Mouse (Mus musculus) lung, postnatal 0 days (tissue): Measurements from ENCODE around the gene Speg. TPM values are rescaled to one million over a fixed set of nuclear protein-coding genes. Genes with fewer than 3 reads are reported as not detected.

Source experiments
- ATAC-seq: fragments of 200-750 bp; cut with Nextera tagmentation; 2 replicates; pipeline ENCODE4 v1.8.0; 2017; ENCODE audit warnings: moderate library complexity
- DNase-seq: peaks from one replicate; pipeline ENCODE4 v3.0.0-alpha.2; 2016; ENCODE audit warnings: low spot score
- H3K27ac ChIP-seq: fragments of 300-500 bp; sonication (generic); 2 replicates; pipeline ENCODE4 v1.5.1; 2014; ENCODE audit warnings: antibody characterized with exemption, mild to moderate bottlenecking, low read length, mixed read lengths
- H3K27me3 ChIP-seq: fragments of 300-500 bp; sonication (generic); replicated peaks from 2 replicates; pipeline ENCODE4 v1.6.1; 2014; ENCODE audit warnings: low read length, mixed read lengths; ENCODE audit not compliant: insufficient read depth
- H3K36me3 ChIP-seq: fragments of 300-500 bp; sonication (generic); 2 replicates; pipeline ENCODE4 v1.6.1; 2014; ENCODE audit warnings: low read length, mixed read lengths; ENCODE audit not compliant: insufficient read depth
- H3K4me1 ChIP-seq: fragments of 300-500 bp; sonication (generic); 2 replicates; pipeline ENCODE4 v1.6.1; 2014; ENCODE audit warnings: antibody characterized with exemption, low read depth, low read length, mixed read lengths; ENCODE audit not compliant: insufficient read depth
- H3K4me2 ChIP-seq: fragments of 300-500 bp; sonication (generic); replicated peaks from 2 replicates; pipeline ENCODE4 v1.6.1; 2014; ENCODE audit warnings: low read depth, mild to moderate bottlenecking, low read length, moderate library complexity, mixed read lengths
- H3K4me3 ChIP-seq: fragments of 300-500 bp; sonication (generic); 2 replicates; pipeline ENCODE4 v1.5.1; 2014; ENCODE audit warnings: low read depth, low read length
- H3K9ac ChIP-seq: fragments of 300-500 bp; sonication (generic); replicated peaks from 2 replicates; pipeline ENCODE4 v1.6.1; 2014; ENCODE audit warnings: low read depth, mild to moderate bottlenecking
- H3K9me3 ChIP-seq: fragments of 300-500 bp; sonication (generic); 2 replicates; pipeline ENCODE4 v1.6.1; 2016; ENCODE audit warnings: low read length, mixed read lengths
- CTCF ChIP-seq: IDR thresholded peaks from 2 replicates; pipeline ENCODE4 v1.5.1; 2016; ENCODE audit warnings: antibody characterized with exemption, mild to moderate bottlenecking
- EP300 ChIP-seq: IDR thresholded peaks from 2 replicates; pipeline ENCODE4 v1.6.1; 2016; ENCODE audit warnings: antibody characterized with exemption, mild to moderate bottlenecking, control low read depth
- WGBS: fragments of 180-500 bp; shearing (Covaris S2); extraction: QIAGEN DNeasy Blood & Tissue Kit; methylation state at CpG from one replicate; pipeline ENCODE4 v1.1.7; 2014; 5-methylcytosine and 5-hydroxymethylcytosine counted together
- polyA plus RNA-seq: library from polyadenylated mRNA; unstranded; fragments of >200 nt; fragmentation: Nextera tagmentation; extraction: Ambion mirVana; gene quantifications from 2 replicates; pipeline ENCODE4 v1.2.1, GENCODE M21; 2015

Speg gene
- polyA plus RNA-seq, 1 experiment from 2014 or later: 15.4 TPM

- H3K36me3 ChIP-seq: no peaks in the 10 kb centered on the region
- H3K27ac ChIP-seq: no peak overlapping the region
- peaks cover 4% of the 10 kb centered on the region; the same call in 1 of the 2 replicates for H3K4me1 ChIP-seq
- TF ChIP-seq CTCF (no peak), EP300 (no peak)
- no peak for ATAC-seq
- H3K27me3 ChIP-seq: peaks cover 17% of the 10 kb centered on the region; the same call in 1 of the 2 replicates
- DNase-seq: no peak
- no peak overlapping the region for H3K4me3 ChIP-seq
- 7% methylated on average over 5 of the region's 10 CpGs for WGBS
- H3K9me3 ChIP-seq: no peaks in the 10 kb centered on the region
- H3K4me2 ChIP-seq: no peak overlapping the region
- H3K9ac ChIP-seq: no peak overlapping the region
Observed at GRCm38 (mm10) chr1:75457710-75458024, 82.6 kb downstream of the Speg start.

DNA sequence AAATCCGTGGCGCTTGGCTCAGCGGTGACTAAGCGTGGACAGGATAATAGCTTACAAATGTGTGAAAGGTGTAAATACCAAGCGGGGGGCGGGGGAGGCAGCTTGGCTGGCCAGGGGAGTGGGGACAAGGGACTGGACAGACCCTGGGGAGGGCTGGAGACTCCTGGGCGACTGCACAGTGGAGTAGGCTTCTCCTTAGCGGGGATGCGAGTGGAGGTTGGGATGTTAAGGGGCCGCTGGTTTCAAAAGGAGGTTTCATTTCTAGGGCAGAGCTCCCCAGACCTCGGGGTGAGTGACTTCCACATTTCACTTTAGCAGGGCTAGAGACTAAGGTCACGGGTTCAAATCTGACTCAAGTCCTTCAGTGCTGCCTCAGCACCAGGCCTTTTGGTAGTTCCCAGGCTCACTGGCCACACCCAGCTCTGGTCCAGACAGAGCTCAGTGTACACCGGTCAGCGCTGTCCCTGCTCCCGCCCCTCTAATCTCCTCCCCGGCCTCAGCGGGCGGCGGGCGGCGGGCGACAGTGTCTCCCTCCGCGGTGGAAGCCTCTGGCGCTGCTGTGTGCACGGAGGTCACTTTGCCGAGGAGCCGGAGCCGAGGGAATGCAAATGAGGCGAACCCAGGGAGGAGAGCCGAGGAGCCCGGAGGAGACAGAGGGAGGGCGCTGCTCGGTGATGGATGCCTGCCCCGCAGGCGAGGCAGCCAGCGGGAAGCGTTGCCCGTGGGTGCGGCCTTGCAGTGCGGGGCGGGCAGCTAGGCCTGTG lies 83.1 kb downstream of the Speg start:
- H3K27me3 ChIP-seq: peaks cover 13% of the 10 kb centered on the region; the same call in 1 of the 2 replicates
- no peaks in the 10 kb centered on the region for H3K9me3 ChIP-seq
- H3K9ac ChIP-seq: no peak overlapping the region
- no peak; the same call in 1 of the 2 replicates for TF ChIP-seq CTCF
- no peak for TF ChIP-seq EP300
- peak; percentile 36 for DNase-seq
- peak; percentile 62 for ATAC-seq
- WGBS: 2% methylated on average over 41 of the region's 42 CpGs
- peak overlapping the region; percentile 50 for H3K4me2 ChIP-seq
- H3K27ac ChIP-seq: no peak overlapping the region
- H3K4me3 ChIP-seq: peak overlapping the region; percentile 21; the same call in 1 of the 2 replicates
- no peaks in the 10 kb centered on the region for H3K36me3 ChIP-seq
- peaks cover 4% of the 10 kb centered on the region; the same call in 1 of the 2 replicates for H3K4me1 ChIP-seq

DNA sequence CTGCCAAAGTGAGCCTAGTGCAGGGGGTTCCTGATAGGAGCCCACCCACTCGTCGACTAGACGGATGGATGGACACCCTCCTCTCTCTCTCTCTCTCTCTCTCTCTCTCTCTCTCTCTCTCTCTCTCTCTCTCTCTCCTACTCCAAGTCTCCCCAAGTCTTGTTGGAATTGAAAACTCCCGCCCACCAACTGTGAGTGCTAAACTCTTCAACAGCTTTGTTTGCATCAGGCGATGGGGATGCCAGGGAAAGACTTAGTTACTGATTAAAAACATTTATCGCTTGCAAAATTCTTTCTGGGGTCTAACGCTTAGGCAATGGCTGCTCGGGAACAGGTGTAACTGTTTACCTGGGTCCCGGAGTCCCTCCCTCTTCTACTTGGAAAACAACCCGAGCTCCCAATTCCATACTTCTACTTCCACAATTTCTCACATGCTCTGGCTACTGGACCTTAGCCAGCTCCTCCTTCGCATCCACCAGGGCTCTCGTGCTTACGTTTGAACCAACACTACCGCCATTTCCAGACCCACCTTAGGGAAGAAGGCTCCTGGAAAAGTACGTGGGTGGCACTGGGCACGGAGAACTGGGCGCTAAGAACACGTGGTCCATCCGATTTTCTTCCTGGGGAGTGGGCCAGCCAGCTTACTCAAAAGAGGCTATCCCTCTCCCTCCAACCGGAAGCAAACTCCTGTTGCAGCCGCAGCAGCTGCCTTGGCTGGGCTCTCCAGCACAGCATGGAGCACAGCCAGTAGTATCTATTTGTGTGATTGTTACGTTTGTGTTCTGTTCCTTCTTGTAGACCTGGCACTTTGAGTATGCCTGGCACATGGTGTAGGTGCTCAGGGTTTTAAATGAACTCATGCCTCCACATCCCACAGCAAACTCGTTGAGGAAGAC lies 83.9 kb downstream of the Speg start:
- Histone ChIP-seq H3K4me3 (peak overlapping the region; percentile 21; the same call in 1 of the 2 replicates), H3K4me2 (peak overlapping the region; percentile 50), H3K9ac (no peak overlapping the region), H3K36me3 (no peaks in the 10 kb centered on the region), H3K27ac (no peak overlapping the region), H3K27me3 (peaks cover 15% of the 10 kb centered on the region; the same call in 1 of the 2 replicates), H3K9me3 (no peaks in the 10 kb centered on the region), H3K4me1 (peaks cover 4% of the 10 kb centered on the region; the same call in 1 of the 2 replicates)
- DNase-seq (peak; percentile 42), ATAC-seq (0 out of 2 replicates have a peak, but pooled peaks have one; percentile 12)
- TF ChIP-seq CTCF (no peak), EP300 (no peak)
- 8% methylated on average over 23 of the region's 23 CpGs for WGBS

GRCm38 (mm10) chr1:75460297-75460696 lies 85.2 kb downstream of the Speg start:
- TF ChIP-seq CTCF (no peak), EP300 (no peak)
- H3K4me2 ChIP-seq: no peak overlapping the region
- peaks cover 15% of the 10 kb centered on the region; the same call in 1 of the 2 replicates for H3K27me3 ChIP-seq
- peaks cover 4% of the 10 kb centered on the region; the same call in 1 of the 2 replicates for H3K4me1 ChIP-seq
- no peak for ATAC-seq
- DNase-seq: no peak
- no peak overlapping the region for H3K27ac ChIP-seq
- no peak overlapping the region for H3K9ac ChIP-seq
- H3K4me3 ChIP-seq: no peak overlapping the region
- no peaks in the 10 kb centered on the region for H3K36me3 ChIP-seq
- no peaks in the 10 kb centered on the region for H3K9me3 ChIP-seq
- 48% methylated on average over 7 of the region's 7 CpGs for WGBS

DNA sequence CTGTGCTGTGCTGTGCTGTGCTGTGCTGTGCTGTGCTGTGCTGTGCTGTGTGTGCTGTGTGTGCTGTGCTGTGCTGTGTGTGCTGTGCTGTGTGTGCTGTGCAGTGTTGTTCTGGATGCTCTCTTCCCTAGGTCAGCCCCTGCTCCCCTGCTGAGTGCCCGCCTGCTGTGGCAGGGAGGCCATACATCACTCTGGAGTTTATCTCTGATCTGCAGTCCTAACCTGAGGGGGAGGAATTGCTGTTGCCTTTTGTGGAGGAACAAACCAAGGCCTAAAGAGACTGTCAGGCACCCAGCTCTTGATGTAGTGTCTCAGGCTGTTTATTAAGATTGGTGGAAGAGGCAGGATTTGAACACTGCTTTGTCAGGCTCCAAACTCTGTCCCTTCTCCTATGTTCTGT lies 87.5 kb downstream of the Speg start:
- WGBS: 53% methylated on average over 1 of the region's 1 CpGs
- TF ChIP-seq CTCF: no peak
- TF ChIP-seq EP300: no peak
- DNase-seq (no peak), ATAC-seq (no peak)
- Histone ChIP-seq H3K4me2 (no peak overlapping the region), H3K9me3 (no peaks in the 10 kb centered on the region), H3K36me3 (no peaks in the 10 kb centered on the region), H3K4me1 (peaks cover 4% of the 10 kb centered on the region; the same call in 1 of the 2 replicates), H3K4me3 (no peak overlapping the region), H3K27ac (no peak overlapping the region), H3K27me3 (0 out of 2 replicates have a peak, but pooled peaks cover 8% of the 10 kb centered on the region), H3K9ac (no peak overlapping the region)

GRCm38 (mm10) chr1:75463652-75464204 lies 88.6 kb downstream of the Speg start:
- Histone ChIP-seq H3K36me3 (no peaks in the 10 kb centered on the region), H3K9me3 (no peaks in the 10 kb centered on the region), H3K27ac (no peak overlapping the region), H3K27me3 (peaks cover 8% of the 10 kb centered on the region; the same call in 1 of the 2 replicates), H3K4me3 (no peak overlapping the region), H3K4me1 (no peaks in the 10 kb centered on the region), H3K9ac (no peak overlapping the region), H3K4me2 (no peak overlapping the region)
- ATAC-seq (no peak), DNase-seq (no peak)
- TF ChIP-seq CTCF: no peak
- TF ChIP-seq EP300: no peak
- 76% methylated on average over 5 of the region's 5 CpGs for WGBS
